Mouse (Mus musculus): ENCODE results near the gene Prom2. TPM values are rescaled to one million over a fixed set of nuclear protein-coding genes. Genes with fewer than 3 reads are reported as not detected.

Gene Prom2
- total RNA-seq (2014; rRNA removed) = 0.07 TPM in 1 of 2 replicates, not detected in the other
- polyA plus RNA-seq (2012; rRNA removed) = 5.9 TPM in 1 of 2 replicates, not detected in the other

GRCm38 (mm10) chr2:127541185-127541584 lies at the start of gene Prom2:
TSS of gene Prom2 (minus strand) at chr2:127541467.
- H3K79me2 ChIP-seq (ENCODE audit: control insufficient read depth, insufficient read depth, low read length) = no peaks in the 10 kb centered on the region
- peaks cover 8% of the 10 kb centered on the region; the same call in 1 of the 2 replicates for H3K27me3 ChIP-seq (ENCODE audit: control insufficient read depth, insufficient read depth, low read length)
- no peak within 1 kb of the TSS for H3K4me3 ChIP-seq (ENCODE audit: insufficient read depth, low read depth, low read length)
- no peak within 1 kb of the TSS for H3K9ac ChIP-seq (ENCODE audit: low read depth, low read length)
- H3K36me3 ChIP-seq (ENCODE audit: control insufficient read depth, insufficient read depth, low read length) = no peaks in the 10 kb centered on the region
- H3K4me1 ChIP-seq (ENCODE audit: control insufficient read depth, insufficient read depth, low read length) = no peaks in the 10 kb centered on the region
- TF ChIP-seq POLR2A (IDR thresholded peaks at IDR 0.05; ENCODE audit: extremely low read depth, insufficient read depth, low read length) (no peak), CTCF (IDR thresholded peaks at IDR 0.05; ENCODE audit: low read depth, low read length) (no peak)
- WGBS = 9% methylated on average over 29 of the region's 29 CpGs
- H3K27ac ChIP-seq (replicated peaks; ENCODE audit: insufficient read depth, low read depth, low read length) = no peak within 1 kb of the TSS
- DNase-seq (ENCODE audit: extremely low read depth, low read depth, low spot score) = no peak

- no peaks in the 10 kb centered on the region for H3K27me3 ChIP-seq (ENCODE audit: control insufficient read depth, insufficient read depth, low read length)
- no peak for TF ChIP-seq POLR2A (IDR thresholded peaks at IDR 0.05; ENCODE audit: extremely low read depth, insufficient read depth, low read length)
- no peak for TF ChIP-seq CTCF (IDR thresholded peaks at IDR 0.05; ENCODE audit: low read depth, low read length)
- no peak overlapping the region for H3K27ac ChIP-seq (replicated peaks; ENCODE audit: insufficient read depth, low read depth, low read length)
- no peak overlapping the region for H3K4me3 ChIP-seq (ENCODE audit: insufficient read depth, low read depth, low read length)
- H3K36me3 ChIP-seq (ENCODE audit: control insufficient read depth, insufficient read depth, low read length) = peaks cover 17% of the 10 kb centered on the region; the same call in 1 of the 2 replicates
- DNase-seq (ENCODE audit: extremely low read depth, low read depth, low spot score) = no peak
- no peak overlapping the region for H3K9ac ChIP-seq (ENCODE audit: low read depth, low read length)
- peaks cover 17% of the 10 kb centered on the region; the same call in 1 of the 2 replicates for H3K79me2 ChIP-seq (ENCODE audit: control insufficient read depth, insufficient read depth, low read length)
- H3K4me1 ChIP-seq (ENCODE audit: control insufficient read depth, insufficient read depth, low read length) = peaks cover 11% of the 10 kb centered on the region
- WGBS = 70% methylated on average over 4 of the region's 4 CpGs
These were observed 49.6 kb upstream of the Prom2 start for GRCm38 (mm10) chr2:127590840-127591239.

- Histone ChIP-seq H3K79me2 (ENCODE audit: control insufficient read depth, insufficient read depth, low read length) (peaks cover 17% of the 10 kb centered on the region; the same call in 1 of the 2 replicates), H3K27me3 (ENCODE audit: control insufficient read depth, insufficient read depth, low read length) (no peaks in the 10 kb centered on the region), H3K4me3 (ENCODE audit: insufficient read depth, low read depth, low read length) (peak overlapping the region; percentile 13; the same call in 1 of the 2 replicates), H3K9ac (ENCODE audit: low read depth, low read length) (no peak overlapping the region), H3K36me3 (ENCODE audit: control insufficient read depth, insufficient read depth, low read length) (peaks cover 14% of the 10 kb centered on the region; the same call in 1 of the 2 replicates), H3K27ac (replicated peaks; ENCODE audit: insufficient read depth, low read depth, low read length) (no peak overlapping the region), H3K4me1 (ENCODE audit: control insufficient read depth, insufficient read depth, low read length) (peaks cover 11% of the 10 kb centered on the region)
- WGBS = 69% methylated on average over 15 of the region's 15 CpGs
- DNase-seq (ENCODE audit: extremely low read depth, low read depth, low spot score) = no peak
- TF ChIP-seq CTCF (IDR thresholded peaks at IDR 0.05; ENCODE audit: low read depth, low read length) (no peak), POLR2A (IDR thresholded peaks at IDR 0.05; ENCODE audit: extremely low read depth, insufficient read depth, low read length) (no peak)
These were observed 48.9 kb upstream of the Prom2 start for GRCm38 (mm10) chr2:127590204-127590603.

GRCm38 (mm10) chr2:127588897-127589296 lies 47.6 kb upstream of the Prom2 start:
- Histone ChIP-seq H3K4me3 (ENCODE audit: insufficient read depth, low read depth, low read length) (no peak overlapping the region), H3K4me1 (ENCODE audit: control insufficient read depth, insufficient read depth, low read length) (peaks cover 14% of the 10 kb centered on the region), H3K27me3 (ENCODE audit: control insufficient read depth, insufficient read depth, low read length) (no peaks in the 10 kb centered on the region), H3K9ac (ENCODE audit: low read depth, low read length) (no peak overlapping the region), H3K36me3 (ENCODE audit: control insufficient read depth, insufficient read depth, low read length) (peaks cover 3% of the 10 kb centered on the region; the same call in 1 of the 2 replicates), H3K79me2 (ENCODE audit: control insufficient read depth, insufficient read depth, low read length) (peaks cover 17% of the 10 kb centered on the region; the same call in 1 of the 2 replicates), H3K27ac (replicated peaks; ENCODE audit: insufficient read depth, low read depth, low read length) (no peak overlapping the region)
- WGBS = 94% methylated on average over 9 of the region's 9 CpGs
- no peak for TF ChIP-seq POLR2A (IDR thresholded peaks at IDR 0.05; ENCODE audit: extremely low read depth, insufficient read depth, low read length)
- TF ChIP-seq CTCF (IDR thresholded peaks at IDR 0.05; ENCODE audit: low read depth, low read length) = no peak
- no peak for DNase-seq (ENCODE audit: extremely low read depth, low read depth, low spot score)

GRCm38 (mm10) chr2:127587514-127587844 lies 46.2 kb upstream of the Prom2 start:
- under 1% methylated on average over 22 of the region's 22 CpGs for WGBS
- TF ChIP-seq CTCF (IDR thresholded peaks at IDR 0.05; ENCODE audit: low read depth, low read length) (no peak), POLR2A (IDR thresholded peaks at IDR 0.05; ENCODE audit: extremely low read depth, insufficient read depth, low read length) (no peak; the same call in 1 of the 2 replicates)
- peaks cover 2% of the 10 kb centered on the region; the same call in 1 of the 2 replicates for H3K36me3 ChIP-seq (ENCODE audit: control insufficient read depth, insufficient read depth, low read length)
- peak overlapping the region; percentile 76 for H3K4me3 ChIP-seq (ENCODE audit: insufficient read depth, low read depth, low read length)
- H3K9ac ChIP-seq (ENCODE audit: low read depth, low read length) = peak overlapping the region; percentile 90
- H3K79me2 ChIP-seq (ENCODE audit: control insufficient read depth, insufficient read depth, low read length) = peaks cover 17% of the 10 kb centered on the region; the same call in 1 of the 2 replicates
- no peaks in the 10 kb centered on the region for H3K27me3 ChIP-seq (ENCODE audit: control insufficient read depth, insufficient read depth, low read length)
- H3K27ac ChIP-seq (replicated peaks; ENCODE audit: insufficient read depth, low read depth, low read length) = peak overlapping the region; percentile 87
- peak; percentile 39 for DNase-seq (ENCODE audit: extremely low read depth, low read depth, low spot score)
- peaks cover 14% of the 10 kb centered on the region for H3K4me1 ChIP-seq (ENCODE audit: control insufficient read depth, insufficient read depth, low read length)
